Mouse (Mus musculus): ENCODE measurements around the gene Bcl2l14.

Gene Bcl2l14

DNA sequence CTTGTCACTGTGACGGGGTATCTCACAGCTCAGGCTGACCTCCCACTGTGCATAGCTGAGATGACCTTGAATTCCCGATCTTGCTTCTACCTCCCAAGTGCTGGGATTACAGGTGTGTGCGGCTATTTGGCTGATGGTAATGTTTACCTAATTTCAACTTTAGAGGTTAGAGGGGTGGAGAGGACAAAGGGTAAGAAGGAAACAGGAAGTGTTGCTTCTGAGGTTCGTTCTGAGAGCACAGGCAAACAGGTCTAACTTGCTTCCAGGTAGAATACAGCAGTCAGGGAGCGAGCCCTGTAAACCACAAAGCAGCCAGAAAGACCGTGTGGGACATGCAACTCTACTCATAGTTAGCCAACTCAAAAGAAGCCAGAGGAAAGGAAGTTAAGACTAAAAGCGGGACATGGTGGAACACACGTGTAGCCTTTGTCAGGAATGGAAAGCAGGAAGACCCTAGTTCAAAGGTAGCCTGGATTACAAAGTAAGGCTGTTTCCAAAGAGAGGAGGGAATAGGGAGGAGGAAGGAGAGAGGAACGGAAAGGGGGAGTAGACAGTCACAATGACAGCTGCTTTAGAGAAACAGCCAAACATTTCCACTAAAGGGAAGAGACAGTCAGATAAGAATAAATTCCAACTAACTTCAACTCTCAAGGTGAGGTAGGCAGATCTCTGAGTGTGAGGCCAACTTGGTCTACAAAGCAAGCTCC, 47.2 kb downstream of the Bcl2l14 start:
- in situ Hi-C loops (cut with MboI): no loop called here

GRCm38 (mm10) chr6:134443925-134444324, 47.8 kb downstream of the Bcl2l14 start:
- in situ Hi-C loops (cut with MboI): no loop called here

DNA sequence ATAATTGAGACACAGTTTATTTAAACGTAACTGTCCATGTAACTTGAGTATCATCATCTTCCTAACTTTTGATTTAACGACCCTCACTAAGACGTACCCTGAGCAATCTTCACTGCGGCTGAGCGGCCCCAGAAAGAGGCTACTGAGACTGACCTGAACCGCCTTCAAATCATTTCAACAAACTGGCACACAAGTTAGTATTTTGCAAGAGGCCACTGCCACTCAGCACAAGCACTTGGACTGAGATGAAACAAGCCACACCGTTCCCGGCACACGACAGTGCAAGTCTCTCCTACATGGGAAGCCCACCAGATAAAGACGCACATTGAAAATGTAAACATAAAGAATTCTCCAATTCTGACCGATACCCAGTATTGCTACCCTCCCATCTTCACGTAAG, 52.3 kb downstream of the Bcl2l14 start:
- in situ Hi-C loops (cut with MboI): no loop called here

DNA sequence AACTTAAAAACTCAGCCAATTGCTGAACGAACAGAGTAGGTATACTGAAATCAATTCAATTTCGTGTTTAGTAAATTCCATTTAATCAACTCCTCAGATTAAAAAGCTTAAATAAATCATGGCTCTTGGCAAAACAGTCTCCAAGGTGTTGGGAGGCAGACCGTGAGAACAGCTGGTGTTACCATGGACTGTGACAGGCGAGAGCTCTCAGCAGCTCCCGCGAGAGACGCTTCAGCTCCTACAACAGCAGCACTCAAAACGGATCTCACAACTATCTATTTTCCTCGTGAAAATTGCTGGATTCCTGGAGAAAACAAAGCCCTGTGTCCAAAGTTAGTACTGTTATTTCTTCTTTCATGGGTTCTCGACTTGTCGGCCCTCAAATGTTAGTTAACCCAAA, 53.8 kb downstream of the Bcl2l14 start:
- in situ Hi-C loops (cut with MboI): no loop called here

DNA sequence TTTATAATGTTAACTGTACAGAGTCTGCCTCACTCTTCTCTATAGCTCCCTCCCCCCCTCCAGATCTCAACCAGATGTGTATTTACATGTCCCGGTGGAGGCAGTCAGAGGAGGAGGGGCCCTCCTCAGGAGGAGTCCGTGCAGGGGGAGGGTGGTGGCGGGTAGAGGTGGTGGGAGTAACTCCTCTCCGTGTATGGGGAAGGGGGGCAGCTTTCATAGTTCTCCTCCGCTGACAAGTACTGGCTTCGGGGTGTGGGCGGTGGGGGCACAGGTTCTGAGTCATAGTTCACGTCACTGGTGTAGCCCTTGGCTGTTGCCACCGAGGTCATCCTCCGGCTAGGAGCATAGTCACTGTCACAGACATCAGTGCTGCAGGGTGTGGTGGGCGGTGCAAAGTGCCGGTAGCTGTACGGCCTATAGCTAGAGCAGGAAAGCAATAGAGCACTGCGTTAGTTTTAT, 54.6 kb downstream of the Bcl2l14 start:
- in situ Hi-C loops (cut with MboI): no loop called here

- in situ Hi-C loops (cut with MboI): no loop called here
Observed at GRCm38 (mm10) chr6:134454093-134454492, 58.0 kb downstream of the Bcl2l14 start.

DNA sequence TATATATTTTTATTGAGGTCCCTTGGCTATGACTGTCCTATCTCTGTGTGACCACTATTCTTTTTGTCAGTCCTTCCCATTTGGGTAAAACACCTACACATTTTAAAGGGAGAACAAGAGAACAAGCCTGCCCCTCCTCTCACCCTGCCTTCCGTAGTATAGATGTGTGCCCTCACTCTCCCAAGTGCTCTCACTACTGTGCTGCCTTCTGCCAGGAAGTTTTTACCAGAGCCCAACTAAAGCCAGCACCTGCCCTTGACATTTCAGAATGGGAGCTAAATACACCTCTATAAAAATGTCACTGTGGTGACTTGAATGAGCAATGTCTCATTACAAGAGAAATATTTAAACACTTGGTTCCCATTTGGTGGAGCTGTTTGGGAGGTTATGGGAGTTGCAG, 62.3 kb downstream of the Bcl2l14 start:
- in situ Hi-C loops (cut with MboI): no loop called here

DNA sequence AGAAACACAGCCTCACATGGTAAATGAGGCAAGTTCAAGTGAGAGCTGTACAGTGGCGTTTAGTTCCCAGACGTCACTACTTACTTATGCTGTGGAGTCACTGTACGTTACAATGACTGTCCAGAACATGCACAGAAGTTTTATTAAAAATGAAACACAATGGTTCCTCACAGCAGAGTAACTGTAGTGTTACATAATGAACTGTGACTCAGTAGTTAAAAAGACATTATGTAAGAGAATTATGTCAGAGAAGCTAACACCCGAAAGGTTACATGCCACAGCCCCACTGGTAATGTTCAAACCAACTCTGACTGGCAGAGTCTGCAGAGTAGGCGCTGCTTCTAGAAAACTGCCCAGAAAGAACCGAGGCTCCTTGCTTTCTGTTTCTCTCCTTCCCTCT, 65.1 kb downstream of the Bcl2l14 start:
- in situ Hi-C loops (cut with MboI): no loop called here

- in situ Hi-C loops (cut with MboI): no loop called here
Observed at GRCm38 (mm10) chr6:134466671-134467229, 70.6 kb downstream of the Bcl2l14 start.

DNA sequence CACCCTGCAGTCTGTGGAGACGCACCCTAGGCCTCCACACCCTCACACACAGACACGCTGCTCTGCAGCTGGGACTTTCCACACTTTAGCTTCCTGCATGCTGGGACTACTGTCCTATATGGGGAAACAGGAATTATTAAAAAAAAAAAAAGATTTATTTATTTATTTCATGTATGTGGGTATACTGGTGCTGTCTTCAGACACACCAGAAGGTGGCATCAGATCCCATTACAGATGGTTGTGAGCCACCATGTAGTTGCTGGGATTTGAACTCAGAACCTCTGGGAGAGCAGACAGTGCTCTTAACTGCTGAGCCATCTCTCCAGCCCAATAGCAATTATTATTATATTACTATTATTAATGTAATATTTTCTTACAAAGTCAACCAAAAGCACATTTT, 73.2 kb downstream of the Bcl2l14 start:
- in situ Hi-C loops (cut with MboI): no loop called here

DNA sequence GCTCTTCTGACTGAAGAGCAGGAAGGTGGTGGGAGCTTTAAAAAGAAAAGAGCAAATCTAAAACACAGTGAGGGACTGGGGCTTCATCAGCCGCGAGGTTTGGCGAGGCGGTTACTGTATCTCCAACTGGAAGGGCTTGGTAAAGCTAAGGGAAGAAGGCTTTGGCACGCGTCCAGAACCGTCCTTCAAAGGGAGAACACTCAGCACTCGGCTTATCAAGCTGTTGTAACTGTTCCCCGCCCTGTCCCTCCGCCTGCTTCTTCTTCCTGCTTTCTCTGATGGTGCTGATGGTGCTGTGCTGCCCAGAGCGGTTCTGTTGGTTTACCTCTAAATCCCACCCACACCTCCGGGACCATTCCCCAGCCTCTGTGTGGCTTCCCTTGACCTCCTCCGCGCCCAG, 74.7 kb downstream of the Bcl2l14 start:
- in situ Hi-C loops (cut with MboI): no loop called here

GRCm38 (mm10) chr6:134473143-134473561, 77.0 kb downstream of the Bcl2l14 start:
- in situ Hi-C loops (cut with MboI): no loop called here

DNA sequence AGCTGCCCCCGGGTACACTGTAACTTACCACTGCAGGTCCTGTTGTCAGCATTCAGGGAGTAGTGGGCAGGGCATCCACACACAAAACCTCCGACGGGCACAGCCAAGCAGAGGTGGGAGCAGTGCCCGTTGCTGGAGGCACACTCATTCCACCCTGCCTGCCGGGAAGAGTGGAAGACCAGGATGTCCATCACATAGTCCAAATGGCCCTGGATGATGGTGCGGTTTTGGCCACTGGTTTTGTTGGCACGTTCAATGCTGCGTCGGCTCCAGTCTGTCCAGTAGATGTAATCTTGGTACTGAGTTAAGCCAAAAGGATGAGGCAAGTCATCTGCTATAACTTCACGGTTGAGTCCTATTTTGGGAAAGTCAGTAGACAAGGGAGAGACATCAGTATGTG, 83.4 kb downstream of the Bcl2l14 start:
- in situ Hi-C loops (cut with MboI): no loop called here

DNA sequence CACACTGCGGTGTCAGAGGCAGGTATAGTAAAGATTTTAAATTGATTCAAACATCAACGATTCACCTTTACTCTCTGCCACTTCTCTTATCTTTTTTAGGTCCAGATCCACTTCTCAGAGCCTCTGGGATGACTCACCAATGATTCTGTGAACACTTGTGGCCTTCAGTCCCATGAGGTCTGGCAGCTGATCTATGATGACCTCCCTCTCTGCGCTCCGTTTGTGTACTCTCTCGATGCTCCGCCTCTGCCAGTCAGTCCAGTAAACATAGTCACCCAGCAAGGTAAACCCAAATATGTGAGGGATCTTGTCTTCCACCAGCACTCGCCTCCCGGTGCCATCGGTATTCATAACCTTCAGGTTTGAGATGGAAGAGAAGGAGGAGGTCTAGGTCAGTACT, 90.2 kb downstream of the Bcl2l14 start:
- in situ Hi-C loops (cut with MboI): no loop called here

Measured in mature B cell (primary cell).